Mouse (Mus musculus): ENCODE data around the gene Senp1. TPM values are rescaled to one million over a fixed set of nuclear protein-coding genes. Genes with fewer than 3 reads are reported as not detected.

Senp1 gene
- polyA plus RNA-seq, 1 experiment from 2014 or later = 22.1 TPM

DNA sequence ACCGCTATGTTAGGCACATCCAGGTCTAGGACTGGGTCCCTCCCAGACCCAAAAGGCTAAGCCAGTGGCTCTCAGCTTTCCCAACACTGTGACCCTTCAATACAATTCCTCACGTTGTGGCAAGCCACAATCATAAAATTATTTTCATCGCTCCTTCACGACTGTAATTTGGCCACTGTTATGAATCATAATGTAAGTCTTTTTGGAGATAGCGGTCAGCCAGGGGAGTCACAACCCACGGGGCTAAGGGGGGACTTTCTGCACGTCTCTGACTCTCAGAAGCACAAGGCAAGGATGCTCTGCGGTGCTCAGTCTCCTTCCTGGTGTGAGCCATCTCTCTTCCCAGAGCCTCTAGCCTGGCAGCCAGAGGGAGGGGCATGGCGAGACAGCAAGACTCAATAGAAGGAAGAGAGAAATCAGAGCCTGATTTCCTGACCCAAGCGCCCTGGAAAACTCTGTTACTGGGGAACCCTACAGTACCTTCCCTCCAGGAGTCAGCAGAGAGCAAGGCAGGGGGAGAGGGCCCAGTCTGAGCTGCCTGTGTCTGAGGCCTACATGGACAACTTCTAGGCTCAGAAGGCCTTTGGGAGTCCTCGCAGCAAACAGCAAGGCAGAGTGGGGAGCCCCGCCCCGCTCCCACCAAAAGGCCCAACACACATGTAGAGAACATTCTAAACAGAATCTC lies 101.4 kb downstream of the Senp1 start:
- peak overlapping the region; percentile 83 for H3K27ac ChIP-seq (ENCODE audit: low read depth, low read length)
- ATAC-seq (ENCODE audit: low read depth) = no peak
- H3K36me3 ChIP-seq (ENCODE audit: control insufficient read depth, insufficient read depth, low read length) = no peaks in the 10 kb centered on the region
- peaks cover 36% of the 10 kb centered on the region for H3K4me1 ChIP-seq (ENCODE audit: control insufficient read depth, insufficient read depth, low read length)
- H3K4me2 ChIP-seq (ENCODE audit: low read depth, low read length) = peak overlapping the region; percentile 50
- peak overlapping the region; percentile 30 for H3K9ac ChIP-seq (replicated peaks; ENCODE audit: low read depth, low read length)
- no peak overlapping the region; the same call in 1 of the 2 replicates for H3K4me3 ChIP-seq (ENCODE audit: low read depth, low read length)
- no peaks in the 10 kb centered on the region for H3K27me3 ChIP-seq (ENCODE audit: control insufficient read depth, insufficient read depth, low read length)
- no peaks in the 10 kb centered on the region for H3K9me3 ChIP-seq (ENCODE audit: control insufficient read depth, low read length)
- WGBS = 35% methylated on average over 13 of the region's 13 CpGs

DNA sequence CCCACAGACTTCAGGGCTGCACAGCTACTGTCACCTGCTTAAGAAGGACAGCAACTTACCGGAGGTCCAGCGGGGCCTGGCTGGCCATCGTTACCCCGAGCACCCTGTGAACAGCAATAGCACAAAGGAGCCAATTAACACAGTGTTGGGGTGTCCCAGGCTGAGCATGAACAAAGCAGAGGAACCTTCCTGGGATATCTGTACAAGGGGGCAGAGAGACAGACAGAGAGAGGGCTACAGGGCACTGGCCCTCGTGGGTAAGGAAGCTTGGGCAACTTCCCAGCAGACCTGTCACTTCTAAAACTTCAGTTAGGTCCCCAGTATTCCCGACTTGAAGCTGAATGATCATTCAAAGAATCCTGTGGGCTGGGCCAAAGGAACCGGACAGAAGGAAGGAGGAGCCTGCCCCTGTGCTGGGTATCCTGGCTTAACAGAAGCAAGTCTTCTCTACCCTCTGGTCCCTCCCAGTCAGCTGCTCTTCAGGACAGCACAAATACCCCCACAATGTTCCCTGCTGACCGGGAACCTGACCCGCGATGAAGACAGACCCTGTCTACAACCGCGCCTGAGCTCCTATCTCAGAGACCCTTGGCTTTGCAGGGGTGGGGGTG lies 102.2 kb downstream of the Senp1 start:
- Histone ChIP-seq H3K27ac (ENCODE audit: low read depth, low read length) (no peak overlapping the region), H3K9ac (replicated peaks; ENCODE audit: low read depth, low read length) (no peak overlapping the region), H3K36me3 (ENCODE audit: control insufficient read depth, insufficient read depth, low read length) (no peaks in the 10 kb centered on the region), H3K27me3 (ENCODE audit: control insufficient read depth, insufficient read depth, low read length) (no peaks in the 10 kb centered on the region), H3K9me3 (ENCODE audit: control insufficient read depth, low read length) (no peaks in the 10 kb centered on the region), H3K4me2 (ENCODE audit: low read depth, low read length) (no peak overlapping the region), H3K4me3 (ENCODE audit: low read depth, low read length) (no peak overlapping the region), H3K4me1 (ENCODE audit: control insufficient read depth, insufficient read depth, low read length) (peaks cover 36% of the 10 kb centered on the region)
- WGBS = 9% methylated on average over 12 of the region's 12 CpGs
- no peak for ATAC-seq (ENCODE audit: low read depth)

DNA sequence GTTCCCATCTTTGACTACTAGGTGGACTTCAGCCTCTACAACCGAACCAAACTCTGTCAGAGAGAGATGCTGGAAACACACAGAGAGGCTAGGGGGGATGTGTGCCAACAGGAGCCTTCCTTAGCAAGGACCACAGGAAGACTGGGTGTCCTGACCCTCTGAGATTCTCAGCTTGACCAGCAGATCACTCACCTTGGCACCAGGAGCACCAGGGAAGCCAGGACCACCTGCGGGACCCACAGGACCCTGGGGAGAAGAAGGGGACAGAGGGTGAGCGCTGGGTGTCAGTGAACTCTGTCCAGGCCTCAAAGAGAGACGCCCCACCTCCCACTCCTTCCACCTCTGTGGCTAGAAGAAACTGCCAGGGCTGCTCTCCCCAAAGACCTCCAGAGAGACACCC lies 102.8 kb downstream of the Senp1 start:
- H3K9me3 ChIP-seq (ENCODE audit: control insufficient read depth, low read length) = no peaks in the 10 kb centered on the region
- H3K27me3 ChIP-seq (ENCODE audit: control insufficient read depth, insufficient read depth, low read length) = no peaks in the 10 kb centered on the region
- no peak overlapping the region for H3K4me2 ChIP-seq (ENCODE audit: low read depth, low read length)
- no peak for ATAC-seq (ENCODE audit: low read depth)
- H3K9ac ChIP-seq (replicated peaks; ENCODE audit: low read depth, low read length) = no peak overlapping the region
- H3K4me1 ChIP-seq (ENCODE audit: control insufficient read depth, insufficient read depth, low read length) = peaks cover 36% of the 10 kb centered on the region
- no peaks in the 10 kb centered on the region for H3K36me3 ChIP-seq (ENCODE audit: control insufficient read depth, insufficient read depth, low read length)
- WGBS = 18% methylated on average over 4 of the region's 4 CpGs
- H3K27ac ChIP-seq (ENCODE audit: low read depth, low read length) = no peak overlapping the region
- H3K4me3 ChIP-seq (ENCODE audit: low read depth, low read length) = no peak overlapping the region

DNA sequence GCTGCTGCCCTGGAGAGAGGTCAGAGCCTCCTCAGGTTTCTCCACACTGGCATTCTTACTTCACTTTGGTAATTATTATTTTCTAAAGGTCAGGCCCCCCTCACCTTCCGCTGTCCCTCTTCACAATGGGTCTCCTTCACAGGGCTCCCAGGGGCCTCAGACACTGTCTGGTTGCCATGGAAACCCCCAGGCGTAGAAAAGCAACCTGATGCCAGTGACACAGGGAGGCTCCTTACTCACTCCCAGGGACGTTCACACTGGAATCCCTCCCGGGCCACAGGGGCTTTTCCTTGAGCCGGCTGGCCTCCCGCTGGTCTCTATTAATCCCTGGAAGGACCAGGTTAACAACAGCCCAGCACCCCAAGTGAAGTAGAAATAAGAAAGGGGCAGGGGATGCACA lies 103.4 kb downstream of the Senp1 start:
- ATAC-seq (ENCODE audit: low read depth) = no peak
- H3K9me3 ChIP-seq (ENCODE audit: control insufficient read depth, low read length) = no peaks in the 10 kb centered on the region
- H3K4me3 ChIP-seq (ENCODE audit: low read depth, low read length) = no peak overlapping the region
- no peaks in the 10 kb centered on the region for H3K27me3 ChIP-seq (ENCODE audit: control insufficient read depth, insufficient read depth, low read length)
- no peaks in the 10 kb centered on the region for H3K36me3 ChIP-seq (ENCODE audit: control insufficient read depth, insufficient read depth, low read length)
- WGBS = under 1% methylated on average over 6 of the region's 6 CpGs
- H3K27ac ChIP-seq (ENCODE audit: low read depth, low read length) = peak overlapping the region; percentile 52; the same call in 1 of the 2 replicates
- H3K4me2 ChIP-seq (ENCODE audit: low read depth, low read length) = peak overlapping the region; percentile 36; the same call in 1 of the 2 replicates
- peaks cover 36% of the 10 kb centered on the region for H3K4me1 ChIP-seq (ENCODE audit: control insufficient read depth, insufficient read depth, low read length)
- no peak overlapping the region for H3K9ac ChIP-seq (replicated peaks; ENCODE audit: low read depth, low read length)

DNA sequence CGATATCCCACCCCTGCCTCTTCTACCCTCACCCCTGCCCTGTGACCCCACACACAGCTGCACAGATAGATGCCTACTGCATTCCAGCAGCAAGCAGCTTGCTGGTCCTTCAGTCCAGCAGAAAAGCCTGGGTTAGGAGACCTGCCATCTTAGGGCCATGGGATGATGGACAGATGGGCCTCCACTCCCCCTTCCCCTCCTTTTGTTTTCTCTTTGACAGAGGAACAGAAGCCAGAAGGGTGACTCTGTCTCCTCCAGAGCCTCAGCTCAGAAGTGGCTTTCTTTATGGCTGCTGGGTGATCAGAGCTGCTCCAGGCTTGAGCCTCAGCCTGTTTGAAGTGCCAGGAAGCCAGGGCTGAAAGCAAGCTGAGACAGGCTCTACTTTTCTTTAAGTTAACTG lies 104.0 kb downstream of the Senp1 start:
- 0% methylated on average over 1 of the region's 1 CpGs for WGBS
- Histone ChIP-seq H3K27me3 (ENCODE audit: control insufficient read depth, insufficient read depth, low read length) (no peaks in the 10 kb centered on the region), H3K27ac (ENCODE audit: low read depth, low read length) (no peak overlapping the region), H3K4me1 (ENCODE audit: control insufficient read depth, insufficient read depth, low read length) (peaks cover 36% of the 10 kb centered on the region), H3K36me3 (ENCODE audit: control insufficient read depth, insufficient read depth, low read length) (no peaks in the 10 kb centered on the region), H3K4me3 (ENCODE audit: low read depth, low read length) (no peak overlapping the region), H3K4me2 (ENCODE audit: low read depth, low read length) (no peak overlapping the region), H3K9me3 (ENCODE audit: control insufficient read depth, low read length) (no peaks in the 10 kb centered on the region), H3K9ac (replicated peaks; ENCODE audit: low read depth, low read length) (no peak overlapping the region)
- ATAC-seq (ENCODE audit: low read depth) = no peak

Other genes with a start within 250 kb of the Senp1 start
- 28.7 TPM in 2 replicates for gene Hdac7, start 249.2 kb downstream of the Senp1 start, polyA plus RNA-seq (2014; fragmentation: Nextera tagmentation; extraction: Ambion mirVana)
- gene Vdr, start 183.1 kb downstream of the Senp1 start, polyA plus RNA-seq (2014; fragmentation: Nextera tagmentation; extraction: Ambion mirVana) = 0.07 TPM in 1 of 2 replicates, not detected in the other
- 51.0 and 53.6 TPM in 2 replicates for gene Tmem106c, start 129.5 kb downstream of the Senp1 start, polyA plus RNA-seq (2014; fragmentation: Nextera tagmentation; extraction: Ambion mirVana)
- gene Col2a1, start 89.0 kb downstream of the Senp1 start, polyA plus RNA-seq (2014; fragmentation: Nextera tagmentation; extraction: Ambion mirVana) = 11.3 and 26.0 TPM in 2 replicates
- 79.8 and 81.8 TPM in 2 replicates for gene Pfkm, start 1.2 kb downstream of the Senp1 start, polyA plus RNA-seq (2014; fragmentation: Nextera tagmentation; extraction: Ambion mirVana)
- gene Asb8, start 71.9 kb upstream of the Senp1 start, polyA plus RNA-seq (2014; fragmentation: Nextera tagmentation; extraction: Ambion mirVana) = 66.7 and 74.0 TPM in 2 replicates
- gene Ccdc184, start 73.4 kb upstream of the Senp1 start, polyA plus RNA-seq (2014; fragmentation: Nextera tagmentation; extraction: Ambion mirVana) = 85.9 and 117 TPM in 2 replicates
- not detected in 2 replicates for gene Olfr288, start 101.8 kb upstream of the Senp1 start, polyA plus RNA-seq (2014; fragmentation: Nextera tagmentation; extraction: Ambion mirVana)
- not detected in 2 replicates for gene Gm44579, start 127.2 kb upstream of the Senp1 start, polyA plus RNA-seq (2014; fragmentation: Nextera tagmentation; extraction: Ambion mirVana)
- gene Olfr287, start 127.3 kb upstream of the Senp1 start, polyA plus RNA-seq (2014; fragmentation: Nextera tagmentation; extraction: Ambion mirVana) = 0.12 TPM in 1 of 2 replicates, not detected in the other
- not detected in 2 replicates for gene Olfr286, start 140.7 kb upstream of the Senp1 start, polyA plus RNA-seq (2014; fragmentation: Nextera tagmentation; extraction: Ambion mirVana)
- gene H1fnt, start 163.5 kb upstream of the Senp1 start, polyA plus RNA-seq (2014; fragmentation: Nextera tagmentation; extraction: Ambion mirVana) = not detected in 2 replicates
- gene Zfp641, start 202.4 kb upstream of the Senp1 start, polyA plus RNA-seq (2014; fragmentation: Nextera tagmentation; extraction: Ambion mirVana) = 13.1 and 13.2 TPM in 2 replicates
- gene Olfr285, start 223.6 kb upstream of the Senp1 start, polyA plus RNA-seq (2014; fragmentation: Nextera tagmentation; extraction: Ambion mirVana) = not detected in 2 replicates
- gene Olfr284, start 247.2 kb upstream of the Senp1 start, polyA plus RNA-seq (2014; fragmentation: Nextera tagmentation; extraction: Ambion mirVana) = not detected in 2 replicates

All from neural tube, embryonic 14.5 days (tissue).